Mouse (Mus musculus) heart, postnatal 0 days (tissue): ENCODE data around the gene Camkv.

Experiments
- CTCF ChIP-seq: IDR thresholded peaks from 2 replicates; pipeline ENCODE4 v1.5.1; 2016; ENCODE audit warnings: antibody characterized with exemption, control low read depth, low read depth
- EP300 ChIP-seq: IDR thresholded peaks from 2 replicates; pipeline ENCODE4 v1.6.1; 2016; ENCODE audit warnings: antibody characterized with exemption, low read depth

GRCm38 (mm10) chr9:107961351-107961762, 25.9 kb downstream of the Camkv start:
- TF ChIP-seq CTCF (no peak), EP300 (no peak)
